Mouse (Mus musculus): ENCODE data around the gene Ssc5d. TPM values are rescaled to one million over a fixed set of nuclear protein-coding genes. Genes with fewer than 3 reads are reported as not detected.

Ssc5d gene
- polyA plus RNA-seq, 1 experiment from 2014 or later, result 0.82 TPM

Other genes starting within 250 kb of the Ssc5d start
- 132 and 137 TPM in 2 replicates for gene Hspbp1, start 240.7 kb upstream of the Ssc5d start, polyA plus RNA-seq (2014; fragmentation: Nextera tagmentation; extraction: Ambion mirVana)
- 0.66 and 1.0 TPM in 2 replicates for gene Brsk1, start 235.2 kb upstream of the Ssc5d start, polyA plus RNA-seq (2014; fragmentation: Nextera tagmentation; extraction: Ambion mirVana)
- gene Tmem150b, start 200.5 kb upstream of the Ssc5d start, polyA plus RNA-seq (2014; fragmentation: Nextera tagmentation; extraction: Ambion mirVana), result 0.16 TPM in 1 of 2 replicates, not detected in the other
- gene Kmt5c, start 185.7 kb upstream of the Ssc5d start, polyA plus RNA-seq (2014; fragmentation: Nextera tagmentation; extraction: Ambion mirVana), result 88.8 and 97.1 TPM in 2 replicates
- 111 and 116 TPM in 2 replicates for gene Cox6b2, start 172.7 kb upstream of the Ssc5d start, polyA plus RNA-seq (2014; fragmentation: Nextera tagmentation; extraction: Ambion mirVana)
- not detected in 2 replicates for gene Fam71e2, start 154.5 kb upstream of the Ssc5d start, polyA plus RNA-seq (2014; fragmentation: Nextera tagmentation; extraction: Ambion mirVana)
- 0.12 TPM in 1 of 2 replicates, not detected in the other for gene Il11, start 142.9 kb upstream of the Ssc5d start, polyA plus RNA-seq (2014; fragmentation: Nextera tagmentation; extraction: Ambion mirVana)
- gene Tmem190, start 142.8 kb upstream of the Ssc5d start, polyA plus RNA-seq (2014; fragmentation: Nextera tagmentation; extraction: Ambion mirVana), result 0.86 TPM in 1 of 2 replicates, not detected in the other
- 12.2 and 12.4 TPM in 2 replicates for gene Tmem238, start 136.1 kb upstream of the Ssc5d start, polyA plus RNA-seq (2014; fragmentation: Nextera tagmentation; extraction: Ambion mirVana)
- 218 and 238 TPM in 2 replicates for gene Rpl28, start 132.9 kb upstream of the Ssc5d start, polyA plus RNA-seq (2014; fragmentation: Nextera tagmentation; extraction: Ambion mirVana)
- gene Ube2s, start 113.2 kb upstream of the Ssc5d start, polyA plus RNA-seq (2014; fragmentation: Nextera tagmentation; extraction: Ambion mirVana), result 367 and 402 TPM in 2 replicates
- 0.03 and 0.11 TPM in 2 replicates for gene Shisa7, start 81.1 kb upstream of the Ssc5d start, polyA plus RNA-seq (2014; fragmentation: Nextera tagmentation; extraction: Ambion mirVana)
- gene Isoc2b, start 55.5 kb upstream of the Ssc5d start, polyA plus RNA-seq (2014; fragmentation: Nextera tagmentation; extraction: Ambion mirVana), result 5.2 and 5.3 TPM in 2 replicates
- gene Isoc2a, start 48.6 kb upstream of the Ssc5d start, polyA plus RNA-seq (2014; fragmentation: Nextera tagmentation; extraction: Ambion mirVana), result 1.3 and 1.4 TPM in 2 replicates
- 0.22 TPM in 1 of 2 replicates, not detected in the other for gene Gm36210, start 19.3 kb upstream of the Ssc5d start, polyA plus RNA-seq (2014; fragmentation: Nextera tagmentation; extraction: Ambion mirVana)
- 3.3 and 3.5 TPM in 2 replicates for gene Zfp628, start 10.6 kb upstream of the Ssc5d start, polyA plus RNA-seq (2014; fragmentation: Nextera tagmentation; extraction: Ambion mirVana)
- 1.4 and 1.5 TPM in 2 replicates for gene Nat14, start 3.8 kb upstream of the Ssc5d start, polyA plus RNA-seq (2014; fragmentation: Nextera tagmentation; extraction: Ambion mirVana)
- 0.22 TPM in 1 of 2 replicates, not detected in the other for gene Sbk2, start 38.6 kb downstream of the Ssc5d start, polyA plus RNA-seq (2014; fragmentation: Nextera tagmentation; extraction: Ambion mirVana)
- not detected in 2 replicates for gene Sbk3, start 45.4 kb downstream of the Ssc5d start, polyA plus RNA-seq (2014; fragmentation: Nextera tagmentation; extraction: Ambion mirVana)
- gene Zfp579, start 70.4 kb downstream of the Ssc5d start, polyA plus RNA-seq (2014; fragmentation: Nextera tagmentation; extraction: Ambion mirVana), result 13.7 and 16.8 TPM in 2 replicates
- 13.9 and 14.0 TPM in 2 replicates for gene Zfp524, start 88.6 kb downstream of the Ssc5d start, polyA plus RNA-seq (2014; fragmentation: Nextera tagmentation; extraction: Ambion mirVana)
- gene Fiz1, start 88.9 kb downstream of the Ssc5d start, polyA plus RNA-seq (2014; fragmentation: Nextera tagmentation; extraction: Ambion mirVana), result 37.1 and 40.8 TPM in 2 replicates
- 1.8 and 3.3 TPM in 2 replicates for gene Gm44973, start 89.7 kb downstream of the Ssc5d start, polyA plus RNA-seq (2014; fragmentation: Nextera tagmentation; extraction: Ambion mirVana)
- gene Zfp865, start 94.6 kb downstream of the Ssc5d start, polyA plus RNA-seq (2014; fragmentation: Nextera tagmentation; extraction: Ambion mirVana), result 3.5 and 4.5 TPM in 2 replicates
- 4.1 and 5.2 TPM in 2 replicates for gene Ccdc106, start 94.8 kb downstream of the Ssc5d start, polyA plus RNA-seq (2014; fragmentation: Nextera tagmentation; extraction: Ambion mirVana)
- gene 4632433K11Rik, start 108.3 kb downstream of the Ssc5d start, polyA plus RNA-seq (2014; fragmentation: Nextera tagmentation; extraction: Ambion mirVana), result 0.22 TPM in 1 of 2 replicates, not detected in the other
- gene Zfp784, start 112.7 kb downstream of the Ssc5d start, polyA plus RNA-seq (2014; fragmentation: Nextera tagmentation; extraction: Ambion mirVana), result 2.4 and 2.6 TPM in 2 replicates
- 11.5 and 14.1 TPM in 2 replicates for gene Zfp580, start 125.8 kb downstream of the Ssc5d start, polyA plus RNA-seq (2014; fragmentation: Nextera tagmentation; extraction: Ambion mirVana)
- gene U2af2, start 136.4 kb downstream of the Ssc5d start, polyA plus RNA-seq (2014; fragmentation: Nextera tagmentation; extraction: Ambion mirVana), result 169 TPM in 2 replicates
- 82.9 and 88.9 TPM in 2 replicates for gene Epn1, start 154.4 kb downstream of the Ssc5d start, polyA plus RNA-seq (2014; fragmentation: Nextera tagmentation; extraction: Ambion mirVana)
- not detected in 2 replicates for gene Rfpl4, start 191.2 kb downstream of the Ssc5d start, polyA plus RNA-seq (2014; fragmentation: Nextera tagmentation; extraction: Ambion mirVana)
- 0.26 and 0.66 TPM in 2 replicates for gene Rasl2-9, start 200.2 kb downstream of the Ssc5d start, polyA plus RNA-seq (2014; fragmentation: Nextera tagmentation; extraction: Ambion mirVana)
- not detected in 2 replicates for gene Vmn1r55, start 223.9 kb downstream of the Ssc5d start, polyA plus RNA-seq (2014; fragmentation: Nextera tagmentation; extraction: Ambion mirVana)

All from liver, embryonic 11.5 days (tissue).